Mouse (Mus musculus): ENCODE measurements around the gene Tmem79. TPM values are rescaled to one million over a fixed set of nuclear protein-coding genes. Genes with fewer than 3 reads are reported as not detected.

Tmem79 gene
- polyA plus RNA-seq, 1 experiment = 31.8 TPM

GRCm38 (mm10) chr3:88365705-88366361 is 29.9 kb upstream of the Tmem79 start:
- Histone ChIP-seq H3K4me3 (replicated peaks; ENCODE audit: extremely low read depth, low read depth, low read length) (no peak overlapping the region), H3K4me1 (ENCODE audit: control insufficient read depth, insufficient read depth, low read length) (peaks cover 4% of the 10 kb centered on the region; the same call in 1 of the 2 replicates)
- TF ChIP-seq POLR2A (IDR thresholded peaks at IDR 0.05; ENCODE audit: borderline replicate concordance, extremely low read depth, low read depth, low read length) (no peak), CTCF (IDR thresholded peaks at IDR 0.05; ENCODE audit: insufficient read depth, low read length) (no peak)
- DNase-seq = no peak
- 52% methylated on average over 34 of the region's 34 CpGs for WGBS

DNA sequence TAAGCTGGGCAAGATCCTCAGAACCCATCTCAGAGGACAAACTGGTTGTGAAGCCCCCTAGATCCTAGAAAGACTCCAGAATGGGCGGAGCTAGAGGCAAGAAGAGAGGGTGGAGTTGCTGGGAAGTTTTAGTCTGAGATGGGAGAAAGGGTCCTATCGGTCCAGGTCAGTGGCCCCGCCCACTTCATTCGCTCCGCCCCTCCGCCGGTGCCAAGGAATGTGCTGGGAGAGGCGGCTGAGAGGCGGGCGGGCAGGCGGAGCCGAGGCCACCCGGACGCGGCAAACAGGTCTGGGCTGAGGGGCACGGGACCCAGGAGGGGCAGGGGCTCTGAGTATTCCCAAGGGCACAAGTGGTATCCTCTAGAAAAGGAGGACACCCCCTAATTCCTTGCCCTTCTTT is 28.4 kb upstream of the Tmem79 start, which contains the start of gene Paqr6:
Paqr6 (plus strand) TSS at position 248 of the 400 bp plus-strand sequence.
- WGBS = 13% methylated on average over 16 of the region's 16 CpGs
- H3K4me3 ChIP-seq (replicated peaks; ENCODE audit: extremely low read depth, low read depth, low read length) = peak within 1 kb of the TSS; percentile 34
- DNase-seq = peak; percentile 79
- no peak for TF ChIP-seq CTCF (IDR thresholded peaks at IDR 0.05; ENCODE audit: insufficient read depth, low read length)
- no peak for TF ChIP-seq POLR2A (IDR thresholded peaks at IDR 0.05; ENCODE audit: borderline replicate concordance, extremely low read depth, low read depth, low read length)
- H3K4me1 ChIP-seq (ENCODE audit: control insufficient read depth, insufficient read depth, low read length) = peaks cover 4% of the 10 kb centered on the region; the same call in 1 of the 2 replicates

DNA sequence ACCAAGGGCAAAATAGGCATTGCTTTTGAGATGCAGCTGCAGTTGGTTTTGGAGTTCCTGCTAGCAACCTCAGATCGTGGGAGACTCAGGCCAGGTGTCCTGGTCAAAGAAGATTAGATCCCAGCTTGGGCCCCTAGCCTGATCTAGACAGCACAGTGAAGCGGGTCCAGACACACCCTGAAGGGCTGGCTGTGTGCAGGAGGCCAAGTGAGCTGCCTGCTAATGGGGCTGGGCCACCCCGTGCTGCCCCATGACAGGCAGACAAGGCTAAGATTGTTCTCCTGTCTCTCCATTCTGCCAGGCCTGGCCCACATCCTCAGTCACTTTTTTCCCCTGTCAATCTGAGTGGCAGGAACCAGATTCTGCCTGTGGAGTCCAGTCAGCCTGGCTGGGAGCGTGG is 27.8 kb upstream of the Tmem79 start:
- TF ChIP-seq CTCF (IDR thresholded peaks at IDR 0.05; ENCODE audit: insufficient read depth, low read length) (no peak), POLR2A (IDR thresholded peaks at IDR 0.05; ENCODE audit: borderline replicate concordance, extremely low read depth, low read depth, low read length) (no peak)
- Histone ChIP-seq H3K4me3 (replicated peaks; ENCODE audit: extremely low read depth, low read depth, low read length) (no peak overlapping the region), H3K4me1 (ENCODE audit: control insufficient read depth, insufficient read depth, low read length) (peaks cover 4% of the 10 kb centered on the region; the same call in 1 of the 2 replicates)
- WGBS = 49% methylated on average over 4 of the region's 4 CpGs
- DNase-seq = no peak

DNA sequence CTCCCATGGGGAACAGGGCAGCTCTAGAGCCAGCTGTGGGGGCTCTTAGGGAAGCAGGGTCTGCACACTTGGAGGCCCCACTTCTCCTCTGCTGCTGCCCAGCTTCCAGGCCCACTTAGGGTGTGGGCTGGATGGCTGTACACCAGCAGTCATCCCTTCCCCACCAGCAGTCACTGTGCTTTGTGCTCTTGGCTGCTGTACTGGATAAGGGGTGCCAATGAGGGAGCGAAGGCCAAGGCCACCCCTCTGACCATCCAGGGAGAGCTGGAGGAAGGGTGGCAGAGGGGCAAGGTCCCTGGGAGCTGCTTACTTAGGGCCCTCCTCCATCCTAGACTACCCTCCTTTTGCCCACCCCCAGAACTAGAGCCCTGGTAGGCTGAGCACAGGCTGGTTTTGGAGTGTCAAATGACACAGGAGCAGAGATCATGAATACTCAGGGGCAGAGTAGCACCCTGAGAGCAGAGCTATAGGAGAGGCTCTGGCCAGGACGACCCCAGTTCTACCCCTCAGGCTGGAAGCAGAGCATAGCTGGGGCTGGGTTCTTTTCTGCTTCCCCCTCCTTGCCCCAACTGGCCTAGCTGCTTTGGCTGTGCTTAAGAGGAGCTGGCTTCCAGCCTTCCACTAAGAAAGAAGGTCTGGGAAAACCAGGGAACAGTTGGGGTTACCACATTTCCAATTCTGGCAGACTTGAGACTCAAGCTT is 25.8 kb upstream of the Tmem79 start:
- no peak for TF ChIP-seq CTCF (IDR thresholded peaks at IDR 0.05; ENCODE audit: insufficient read depth, low read length)
- no peak for TF ChIP-seq POLR2A (IDR thresholded peaks at IDR 0.05; ENCODE audit: borderline replicate concordance, extremely low read depth, low read depth, low read length)
- Histone ChIP-seq H3K4me1 (ENCODE audit: control insufficient read depth, insufficient read depth, low read length) (peaks cover 4% of the 10 kb centered on the region; the same call in 1 of the 2 replicates), H3K4me3 (replicated peaks; ENCODE audit: extremely low read depth, low read depth, low read length) (no peak overlapping the region)
- no peak for DNase-seq
- 84% methylated on average over 2 of the region's 2 CpGs for WGBS

DNA sequence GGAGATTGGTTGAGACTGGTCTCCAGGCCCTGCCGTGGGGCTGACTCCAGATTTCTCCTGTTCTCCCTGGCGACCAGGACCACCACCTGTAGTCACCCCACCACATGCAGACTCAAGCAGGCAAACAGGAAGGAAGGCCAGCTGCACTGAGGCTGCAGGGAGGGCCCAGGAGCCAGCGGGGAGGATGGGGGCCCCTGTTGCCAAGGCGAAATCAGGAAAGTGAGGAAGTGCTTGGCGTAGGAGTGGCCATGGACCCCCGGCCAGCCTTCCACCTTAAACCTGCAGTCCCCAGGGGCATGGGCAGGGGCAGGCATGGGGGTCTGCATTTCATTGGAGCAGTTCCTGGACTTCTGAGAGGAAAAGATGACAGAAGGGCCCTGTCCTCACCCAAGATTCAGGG is 25.1 kb upstream of the Tmem79 start:
- WGBS = 56% methylated on average over 6 of the region's 6 CpGs
- no peak for TF ChIP-seq POLR2A (IDR thresholded peaks at IDR 0.05; ENCODE audit: borderline replicate concordance, extremely low read depth, low read depth, low read length)
- no peak for TF ChIP-seq CTCF (IDR thresholded peaks at IDR 0.05; ENCODE audit: insufficient read depth, low read length)
- Histone ChIP-seq H3K4me1 (ENCODE audit: control insufficient read depth, insufficient read depth, low read length) (peaks cover 4% of the 10 kb centered on the region; the same call in 1 of the 2 replicates), H3K4me3 (replicated peaks; ENCODE audit: extremely low read depth, low read depth, low read length) (no peak overlapping the region)
- DNase-seq = no peak

DNA sequence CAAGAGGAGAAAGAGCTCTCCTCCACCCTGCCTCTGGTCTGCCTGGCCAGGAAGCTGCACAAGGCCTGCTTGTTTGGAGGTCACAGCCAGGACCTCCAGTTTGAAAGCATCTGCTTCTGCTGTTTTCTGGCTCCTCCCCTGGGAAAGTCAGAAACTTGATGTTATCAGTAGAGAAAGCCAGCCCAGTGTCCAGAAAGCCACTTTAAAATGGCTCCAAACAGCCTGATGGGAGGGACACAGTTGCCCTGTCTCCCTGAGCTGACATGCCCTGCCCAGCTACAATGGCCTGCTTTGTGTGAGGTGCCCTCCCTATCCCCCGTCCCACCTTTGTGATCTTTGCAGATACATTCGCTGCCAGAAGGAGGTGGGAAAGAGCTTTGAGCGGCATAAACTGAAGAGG is 24.0 kb upstream of the Tmem79 start:
- peaks cover 4% of the 10 kb centered on the region; the same call in 1 of the 2 replicates for H3K4me1 ChIP-seq (ENCODE audit: control insufficient read depth, insufficient read depth, low read length)
- DNase-seq = no peak
- no peak for TF ChIP-seq CTCF (IDR thresholded peaks at IDR 0.05; ENCODE audit: insufficient read depth, low read length)
- TF ChIP-seq POLR2A (IDR thresholded peaks at IDR 0.05; ENCODE audit: borderline replicate concordance, extremely low read depth, low read depth, low read length) = no peak
- no peak overlapping the region for H3K4me3 ChIP-seq (replicated peaks; ENCODE audit: extremely low read depth, low read depth, low read length)
- 62% methylated on average over 3 of the region's 3 CpGs for WGBS

- DNase-seq = no peak
- Histone ChIP-seq H3K4me1 (ENCODE audit: control insufficient read depth, insufficient read depth, low read length) (peaks cover under 1% of the 10 kb centered on the region; the same call in 1 of the 2 replicates), H3K4me3 (replicated peaks; ENCODE audit: extremely low read depth, low read depth, low read length) (no peak overlapping the region)
- no peak for TF ChIP-seq CTCF (IDR thresholded peaks at IDR 0.05; ENCODE audit: insufficient read depth, low read length)
- no peak for TF ChIP-seq POLR2A (IDR thresholded peaks at IDR 0.05; ENCODE audit: borderline replicate concordance, extremely low read depth, low read depth, low read length)
- 78% methylated on average over 5 of the region's 5 CpGs for whole genome bisulfite sequencing
Measured at GRCm38 (mm10) chr3:88359584-88359983, 23.6 kb upstream of the Tmem79 start.

DNA sequence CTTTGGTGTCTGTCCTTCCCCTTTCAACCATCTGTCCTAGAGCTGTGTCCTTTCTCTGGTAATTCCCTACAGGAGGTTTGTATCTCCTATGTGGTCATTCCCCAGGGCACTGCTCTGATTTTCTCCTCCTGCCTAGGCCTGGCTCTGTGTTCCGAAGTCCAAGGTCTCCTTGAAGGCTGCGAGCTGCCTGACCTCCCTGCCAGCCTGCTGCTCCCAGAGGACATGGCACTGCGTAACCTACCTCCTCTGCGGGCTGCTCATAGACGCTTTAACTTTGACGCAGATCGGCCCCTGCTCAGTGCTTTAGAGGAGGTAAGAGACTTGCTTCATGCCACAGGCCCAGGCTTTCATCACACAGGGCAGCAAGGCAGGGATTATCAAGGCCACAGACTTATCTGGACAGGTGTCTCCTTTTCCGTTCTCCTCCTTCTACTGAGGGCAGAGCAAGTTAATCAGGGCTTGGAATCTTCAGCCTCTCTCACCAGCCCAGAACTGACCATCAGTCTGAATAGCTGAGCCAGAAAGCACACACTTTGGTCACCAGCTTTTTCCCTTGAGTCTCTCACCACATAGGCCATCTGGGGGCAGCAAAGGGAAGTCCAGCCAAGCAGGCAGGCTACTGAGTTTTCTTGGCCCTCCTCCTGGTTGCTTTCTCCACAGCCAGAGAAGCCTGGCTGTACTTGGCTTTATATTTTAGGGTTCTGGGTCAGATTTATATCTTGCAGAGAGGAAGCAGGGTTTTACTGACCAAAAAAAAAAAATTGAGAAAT is 18.6 kb upstream of the Tmem79 start:
- WGBS = 92% methylated on average over 8 of the region's 8 CpGs
- TF ChIP-seq CTCF (IDR thresholded peaks at IDR 0.05; ENCODE audit: insufficient read depth, low read length) (no peak), POLR2A (IDR thresholded peaks at IDR 0.05; ENCODE audit: borderline replicate concordance, extremely low read depth, low read depth, low read length) (no peak)
- no peak for DNase-seq
- no peaks in the 10 kb centered on the region for H3K4me1 ChIP-seq (ENCODE audit: control insufficient read depth, insufficient read depth, low read length)
- H3K4me3 ChIP-seq (replicated peaks; ENCODE audit: extremely low read depth, low read depth, low read length) = no peak overlapping the region

- DNase-seq = no peak
- WGBS = 72% methylated on average over 9 of the region's 9 CpGs
- Histone ChIP-seq H3K4me3 (replicated peaks; ENCODE audit: extremely low read depth, low read depth, low read length) (no peak overlapping the region), H3K4me1 (ENCODE audit: control insufficient read depth, insufficient read depth, low read length) (no peaks in the 10 kb centered on the region)
- TF ChIP-seq CTCF (IDR thresholded peaks at IDR 0.05; ENCODE audit: insufficient read depth, low read length) (no peak), POLR2A (IDR thresholded peaks at IDR 0.05; ENCODE audit: borderline replicate concordance, extremely low read depth, low read depth, low read length) (no peak)
Measured at GRCm38 (mm10) chr3:88352907-88353306, 17.0 kb upstream of the Tmem79 start.
